Mouse (Mus musculus) kidney, adult 8-10 months (tissue): ENCODE results near the gene Pnpla6.

Source experiments
- DNase-seq, 2 experiments: peaks; one replicate each; pipeline ENCODE4 v3.0.0; 2022

The Pnpla6 gene

DNA sequence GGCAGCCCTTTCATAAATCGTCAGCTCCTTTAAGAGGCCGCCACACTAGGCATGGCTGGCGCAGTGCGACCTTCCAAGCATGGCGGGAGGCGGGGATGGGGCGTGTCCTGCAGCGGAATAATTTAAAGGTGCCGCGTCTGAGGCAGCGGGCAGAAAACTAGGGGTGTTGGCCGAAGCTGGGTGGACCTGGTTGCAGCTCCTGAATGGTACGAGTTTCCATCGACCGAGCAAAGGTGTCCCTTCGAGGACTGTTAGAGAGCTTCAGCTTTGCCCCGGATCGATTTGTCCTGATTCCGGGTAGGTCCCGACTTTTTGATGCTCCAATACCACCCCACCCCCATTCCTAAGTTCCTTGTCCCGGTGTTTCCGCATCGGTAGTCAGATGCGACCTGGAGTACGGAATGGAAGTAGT lies at the start of gene Pnpla6:
TSS of gene Pnpla6 (plus strand) at position 125 of the 412 bp plus-strand sequence.
- peak; percentile 89 to 94 for DNase-seq

DNA sequence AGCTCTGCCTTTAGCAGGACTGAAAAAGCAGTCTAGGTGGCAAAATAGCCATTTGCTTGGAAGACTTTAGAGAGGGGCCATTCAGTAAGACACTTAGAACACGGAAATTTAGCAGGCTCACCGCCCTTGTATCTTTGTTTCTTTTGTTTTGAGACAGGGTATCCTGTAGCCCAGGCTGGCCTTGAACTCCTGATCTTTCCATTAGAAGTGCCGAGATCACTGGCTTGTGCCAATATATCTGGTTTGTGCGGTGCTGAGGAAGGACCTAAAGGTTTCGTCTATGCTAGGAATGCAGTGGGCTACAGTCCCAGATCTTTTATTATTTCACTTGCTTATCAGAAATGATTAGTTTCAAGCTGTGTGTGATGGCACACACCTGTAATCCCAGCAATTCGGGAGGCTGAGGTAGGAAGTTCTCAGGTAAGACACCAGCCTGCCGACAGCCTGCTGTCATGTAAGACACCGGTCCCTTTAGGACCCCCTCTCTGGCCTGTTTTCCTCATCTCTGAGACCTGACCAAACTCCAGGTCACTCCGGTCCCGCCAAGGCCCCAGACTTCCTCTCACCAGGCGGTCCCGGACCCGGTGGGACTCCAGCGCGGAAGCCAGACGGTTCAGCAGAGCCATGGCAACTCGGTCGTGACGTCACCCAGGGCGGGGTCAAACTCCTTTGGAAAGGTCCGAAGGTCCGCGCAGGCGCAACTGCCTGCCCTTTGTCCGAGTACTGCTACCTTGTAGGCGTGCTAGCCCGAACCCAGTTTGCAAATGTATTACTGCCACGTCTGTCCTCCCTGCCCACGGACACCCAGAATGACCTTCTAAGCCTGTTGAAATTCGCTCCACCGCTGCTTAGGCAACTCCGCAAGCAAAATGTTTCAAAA lies 47.9 kb upstream of the Pnpla6 start, which contains the start of gene Pex11g:
TSS of gene Pex11g (minus strand) at position 675 of the 880 bp plus-strand sequence.
- DNase-seq: peak; percentile 99 to 100

DNA sequence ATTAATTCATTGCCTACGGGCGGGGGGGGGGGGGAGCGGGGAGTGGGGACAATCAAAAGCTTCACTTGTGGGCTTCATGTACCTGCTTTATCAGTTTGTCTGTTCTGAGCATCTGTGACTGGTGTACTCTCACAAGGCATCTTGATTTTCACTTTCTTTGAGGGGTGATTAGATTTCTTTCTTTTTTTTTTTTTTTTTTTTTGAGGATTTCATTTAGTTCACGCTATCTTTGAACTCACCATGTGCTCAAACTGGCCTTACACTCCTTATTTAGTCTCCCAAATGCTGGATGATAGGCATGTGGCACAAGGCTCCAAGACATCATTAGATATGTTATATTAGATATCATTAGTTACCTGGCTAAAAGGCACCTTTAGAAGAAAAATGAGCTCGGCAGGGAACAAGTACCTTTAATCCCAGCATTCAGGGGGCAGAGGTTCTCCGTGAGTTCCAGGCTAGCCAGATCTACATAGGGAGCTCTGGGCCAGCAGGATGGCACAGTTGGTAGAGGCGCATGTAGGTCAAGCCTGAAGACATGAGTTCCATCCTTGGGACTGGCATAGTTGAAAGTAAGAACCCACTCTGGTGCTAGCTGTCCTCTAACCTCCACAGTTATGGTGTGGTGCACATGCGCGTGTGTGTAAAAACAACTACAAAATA lies 47.2 kb upstream of the Pnpla6 start:
- no peak for DNase-seq

DNA sequence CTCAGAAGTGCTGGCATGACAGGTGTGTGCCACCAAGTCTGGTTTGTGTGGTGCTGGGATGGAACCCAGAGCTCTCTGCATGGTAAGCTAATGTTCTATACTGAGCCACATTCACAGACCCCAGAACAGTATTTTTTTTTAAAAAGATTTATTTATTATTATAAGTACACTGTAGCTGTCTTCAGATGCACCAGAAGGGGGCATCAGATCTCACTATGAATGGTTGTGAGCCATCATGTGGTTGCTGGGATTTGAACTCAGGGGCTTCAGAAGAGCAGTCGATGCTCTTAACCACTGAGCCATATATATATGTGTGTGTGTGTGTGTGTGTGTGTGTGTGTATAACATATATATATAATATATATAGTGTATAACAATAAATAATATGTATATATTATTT lies 46.3 kb upstream of the Pnpla6 start:
- DNase-seq: no peak

DNA sequence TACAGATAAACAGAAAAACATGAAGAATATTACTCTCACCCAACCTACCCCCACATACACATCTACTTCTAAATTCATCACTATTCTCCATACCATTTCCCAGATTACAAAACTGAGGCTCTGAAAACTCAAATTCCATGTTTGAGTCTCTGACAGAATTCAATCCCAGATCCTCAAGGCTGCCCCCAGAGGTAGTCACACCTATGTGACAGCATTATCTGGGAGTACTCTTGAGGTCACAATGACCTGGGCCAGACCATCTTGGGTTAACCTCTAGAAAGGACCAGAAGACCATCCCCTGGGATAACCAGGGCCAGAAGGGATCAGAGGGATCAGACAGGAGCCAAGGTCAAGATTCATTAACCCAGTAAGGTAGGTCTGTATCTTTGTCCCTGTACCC lies 44.6 kb upstream of the Pnpla6 start, which contains the start of gene Tex45:
TSS of gene Tex45 (plus strand) at position 301 of the 400 bp plus-strand sequence.
- DNase-seq: no peak

DNA sequence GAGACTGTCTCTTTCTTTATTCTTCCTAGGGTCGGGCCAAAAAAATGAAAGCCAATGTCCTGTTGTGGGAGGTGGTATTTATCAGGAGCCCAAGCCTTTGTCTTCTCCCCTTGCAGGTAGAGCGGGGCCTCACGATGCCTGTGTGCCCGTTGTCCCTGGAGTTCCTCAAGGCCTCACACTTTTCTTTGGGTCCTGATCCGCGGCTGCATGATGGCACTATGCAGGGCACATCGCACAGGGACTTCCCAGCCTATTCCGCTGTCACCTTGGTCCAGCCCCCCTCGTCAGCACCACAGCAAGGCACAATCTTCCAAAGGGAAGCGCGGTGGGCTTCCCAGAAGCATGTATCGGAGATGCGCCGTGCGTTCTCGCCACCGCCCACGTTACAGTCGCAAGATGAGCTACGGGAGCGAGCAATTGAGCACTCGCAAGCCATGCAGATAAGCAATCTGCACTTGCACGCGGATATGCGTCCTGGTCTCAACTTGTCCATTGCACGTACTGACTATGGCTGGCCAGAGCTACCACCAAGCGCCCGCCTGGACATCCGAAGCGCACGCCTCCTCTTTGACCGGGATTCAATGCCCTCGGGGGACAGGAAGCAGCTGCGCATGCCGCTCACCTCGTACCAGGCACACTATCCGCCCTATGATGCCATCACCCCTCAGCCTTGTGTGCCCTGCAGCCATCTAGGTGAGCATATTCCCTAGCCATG lies 39.3 kb upstream of the Pnpla6 start:
- no peak for DNase-seq

DNA sequence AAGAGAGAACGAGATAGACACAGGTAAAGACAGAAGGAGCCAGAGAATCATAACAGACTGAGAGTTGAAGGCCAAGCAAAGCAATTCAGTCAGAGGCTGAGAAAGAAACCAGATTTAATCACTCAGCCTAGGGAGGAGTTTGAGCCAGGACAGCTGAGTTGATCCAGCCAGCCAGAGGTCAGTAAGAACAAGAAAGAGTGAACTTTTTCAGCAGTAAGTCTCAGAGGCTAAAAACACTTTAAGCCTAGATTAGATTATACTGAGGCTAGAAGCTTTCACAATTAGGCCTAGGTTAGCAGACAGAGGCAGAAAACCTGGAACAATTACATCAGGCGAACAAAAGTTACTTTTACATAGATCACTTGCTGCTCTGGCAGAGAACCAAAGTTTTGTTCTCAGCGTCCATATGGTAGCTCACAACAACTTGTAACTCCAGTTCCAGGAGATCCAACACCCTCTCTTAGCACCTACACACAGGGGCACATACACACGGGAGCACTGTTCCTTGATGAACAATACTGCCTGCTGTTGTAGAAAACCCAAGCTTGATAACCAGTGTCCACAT lies 34.9 kb upstream of the Pnpla6 start:
- no peak for DNase-seq

DNA sequence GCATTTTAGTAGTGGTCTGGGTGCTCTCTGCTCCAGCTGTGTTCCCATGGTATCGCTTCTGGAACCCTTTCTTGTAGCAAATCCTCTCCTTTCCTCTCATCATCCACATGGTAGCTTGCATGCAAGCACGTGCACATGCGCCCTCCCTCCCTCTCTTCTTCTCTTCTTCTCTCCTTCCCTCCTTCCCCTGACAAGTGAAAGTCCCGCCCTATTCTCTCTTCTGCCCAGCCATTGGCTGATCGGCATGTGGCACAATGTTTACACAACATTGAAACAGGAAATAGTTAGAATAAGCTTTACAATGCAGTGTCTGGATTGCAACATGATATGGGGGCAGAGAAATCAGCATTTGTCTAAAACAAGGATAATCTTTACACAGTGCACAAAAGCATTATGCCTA lies 33.6 kb upstream of the Pnpla6 start:
- DNase-seq: no peak

DNA sequence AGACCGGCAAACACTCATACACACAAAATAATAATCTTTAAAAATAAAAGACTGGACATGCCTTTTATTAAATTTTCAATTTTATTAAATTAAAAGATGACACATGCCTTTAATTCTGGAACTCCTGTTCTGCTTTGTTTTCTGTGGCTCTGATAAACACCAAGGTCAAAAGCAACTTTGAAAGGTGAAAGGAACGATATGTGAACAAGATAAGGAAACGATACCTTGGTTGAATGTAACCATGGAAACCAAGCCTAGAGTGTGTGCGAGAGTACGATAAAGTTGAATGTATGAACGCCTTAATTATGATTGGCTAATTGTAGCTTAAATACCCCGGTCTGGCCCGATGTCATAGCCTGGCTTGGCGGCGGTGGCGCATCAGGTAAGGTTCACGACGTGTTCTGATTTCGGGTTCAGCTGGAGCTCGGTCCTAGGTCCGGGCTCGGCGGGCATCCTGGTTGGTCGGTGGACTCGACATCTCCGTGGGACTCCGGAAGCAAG lies 32.9 kb upstream of the Pnpla6 start:
- no peak for DNase-seq

DNA sequence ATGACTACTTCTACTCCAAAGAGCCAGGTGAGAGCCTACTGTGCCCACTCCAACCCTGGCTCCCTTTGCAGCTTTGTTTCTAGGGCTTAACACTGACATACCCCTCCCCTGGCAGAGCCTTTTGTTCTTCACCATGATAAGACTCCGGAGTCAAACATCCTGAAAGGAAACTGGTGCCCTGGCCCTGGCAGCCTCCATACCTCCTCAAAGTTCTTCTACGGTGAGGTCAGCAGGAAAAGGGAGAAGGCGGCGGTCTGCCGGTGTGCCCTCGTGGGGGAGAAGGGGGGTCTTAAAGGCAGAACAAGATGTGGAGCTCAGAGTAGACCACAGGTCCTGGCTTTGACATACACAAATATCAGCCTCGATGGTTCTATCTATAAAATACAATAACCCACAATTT lies 31.6 kb upstream of the Pnpla6 start:
- DNase-seq: no peak

DNA sequence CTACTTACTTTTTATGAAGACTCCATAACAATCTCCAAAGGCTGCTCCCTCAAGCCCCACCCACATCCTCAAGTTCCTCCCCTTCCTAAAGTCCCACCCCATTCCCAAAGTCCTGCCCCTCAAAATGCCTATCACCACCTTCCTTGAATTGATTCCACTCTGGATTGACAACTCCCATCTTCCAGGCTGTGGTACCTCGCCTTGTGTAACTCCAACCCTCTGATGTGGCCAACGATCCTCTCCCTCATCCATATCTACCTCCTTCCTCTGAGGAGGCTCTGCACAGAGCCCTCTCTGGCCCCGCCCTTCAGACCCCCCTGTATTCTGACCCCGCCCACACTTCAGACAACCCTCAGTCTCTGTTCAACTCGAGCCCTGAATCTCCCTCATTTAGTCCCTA lies 30.0 kb upstream of the Pnpla6 start:
- no peak for DNase-seq

DNA sequence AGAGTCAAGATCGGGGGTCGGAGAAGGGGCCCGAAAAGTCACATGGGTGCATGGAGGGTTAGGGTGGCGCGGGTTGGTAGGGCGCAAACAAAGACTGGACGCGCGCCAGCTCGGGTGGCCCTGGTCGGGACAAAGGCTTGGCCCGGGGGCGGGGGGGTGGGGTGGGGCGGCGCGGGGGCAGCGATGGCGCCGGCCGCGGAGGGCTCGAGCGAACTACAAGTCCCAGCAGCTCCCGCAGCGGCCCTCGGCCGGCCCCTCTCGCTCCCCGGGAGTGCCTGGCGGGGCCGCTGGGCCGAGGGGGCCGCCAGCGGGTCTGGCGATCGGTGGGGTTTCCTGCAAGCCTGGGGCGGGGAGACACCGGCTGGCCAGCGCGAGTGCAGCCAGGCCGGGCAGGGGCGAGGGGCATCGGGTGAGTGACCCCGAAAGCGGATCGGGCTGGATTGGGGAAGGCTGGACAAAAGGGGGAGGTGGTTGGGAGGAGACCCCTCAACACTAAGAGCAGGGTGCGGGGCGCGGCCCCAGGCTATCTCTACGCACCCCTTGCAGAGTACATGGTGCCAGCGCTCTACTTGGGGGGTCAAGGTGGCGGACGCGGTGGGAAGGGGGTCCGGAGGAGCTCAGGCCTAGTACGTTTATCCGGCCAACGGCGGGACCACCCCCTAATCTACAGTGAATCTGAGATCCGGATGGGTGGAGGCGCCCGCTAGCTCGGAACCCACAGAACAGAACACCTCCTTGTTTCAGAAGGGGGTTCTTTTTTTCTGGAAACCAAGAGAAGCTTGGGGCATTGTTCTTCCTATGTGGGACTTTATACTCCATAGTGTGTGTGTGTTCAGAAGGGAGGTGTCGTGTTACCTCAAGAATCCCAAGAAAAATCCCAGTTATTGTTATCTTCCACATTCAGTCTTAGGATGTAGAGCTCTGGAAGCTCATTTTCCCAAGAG lies 22.0 kb upstream of the Pnpla6 start, which contains the start of gene Zfp358:
TSS of gene Zfp358 (plus strand) at position 238 of the 944 bp plus-strand sequence.
- peak; percentile 56 for DNase-seq

DNA sequence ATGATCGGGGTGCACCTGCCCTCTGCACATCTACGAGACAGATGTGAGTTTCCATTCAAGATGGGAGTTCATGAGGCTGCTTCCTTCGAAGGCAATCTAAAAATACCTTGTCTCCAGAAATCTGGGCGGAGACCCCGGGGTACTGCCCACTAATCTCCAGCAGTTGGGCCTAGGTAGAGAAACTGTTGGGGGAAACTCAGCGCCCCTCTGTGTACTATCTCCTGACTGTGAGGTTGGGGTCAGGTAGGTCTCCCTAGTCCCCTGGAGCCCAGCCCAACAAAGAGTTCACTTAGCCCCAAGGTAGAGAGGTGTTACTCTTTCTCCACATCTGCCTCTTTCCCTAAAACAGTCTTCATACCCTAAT lies 21.4 kb upstream of the Pnpla6 start:
- no peak for DNase-seq

DNA sequence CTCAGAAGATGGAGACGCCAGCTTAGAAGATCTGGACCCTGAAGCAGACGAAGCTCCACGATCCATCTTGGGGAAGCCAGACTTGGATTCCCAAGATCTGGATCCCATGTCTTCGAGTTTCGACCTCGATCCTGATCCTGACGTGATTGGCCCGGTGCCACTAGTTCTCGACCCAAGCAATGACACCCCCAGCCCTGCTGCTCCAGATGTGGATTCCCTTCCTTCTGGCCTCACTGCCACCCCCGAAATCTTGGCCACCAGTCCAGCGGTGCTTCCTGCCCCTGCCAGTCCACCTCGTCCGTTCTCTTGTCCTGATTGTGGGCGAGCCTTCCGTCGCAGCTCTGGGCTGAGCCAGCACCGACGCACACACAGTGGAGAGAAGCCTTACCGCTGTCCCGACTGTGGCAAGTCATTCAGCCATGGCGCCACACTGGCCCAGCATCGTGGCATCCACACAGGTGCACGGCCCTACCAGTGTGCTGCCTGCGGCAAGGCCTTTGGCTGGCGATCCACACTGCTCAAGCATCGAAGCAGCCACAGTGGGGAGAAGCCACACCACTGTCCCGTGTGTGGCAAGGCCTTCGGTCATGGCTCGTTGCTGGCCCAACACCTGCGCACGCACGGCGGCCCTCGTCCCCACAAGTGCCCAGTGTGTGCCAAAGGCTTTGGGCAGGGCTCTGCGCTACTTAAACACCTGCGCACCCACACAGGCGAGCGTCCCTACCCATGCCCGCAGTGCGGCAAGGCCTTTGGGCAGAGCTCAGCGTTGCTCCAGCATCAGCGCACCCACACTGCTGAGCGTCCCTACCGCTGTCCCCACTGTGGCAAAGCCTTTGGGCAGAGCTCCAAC lies 19.4 kb upstream of the Pnpla6 start:
- DNase-seq: no peak

DNA sequence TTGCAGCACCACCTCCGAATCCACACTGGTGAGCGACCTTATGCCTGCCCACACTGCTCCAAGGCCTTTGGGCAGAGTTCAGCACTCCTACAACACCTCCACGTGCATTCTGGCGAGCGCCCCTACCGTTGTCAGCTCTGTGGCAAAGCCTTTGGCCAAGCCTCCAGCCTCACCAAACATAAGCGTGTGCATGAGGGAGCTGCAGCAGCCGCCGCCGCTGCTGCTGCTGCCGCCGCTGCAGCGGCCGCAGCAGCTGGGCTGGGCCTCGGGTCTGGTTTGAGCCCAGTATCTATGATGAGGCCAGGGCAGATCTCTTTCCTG lies 18.8 kb upstream of the Pnpla6 start:
- DNase-seq: no peak

DNA sequence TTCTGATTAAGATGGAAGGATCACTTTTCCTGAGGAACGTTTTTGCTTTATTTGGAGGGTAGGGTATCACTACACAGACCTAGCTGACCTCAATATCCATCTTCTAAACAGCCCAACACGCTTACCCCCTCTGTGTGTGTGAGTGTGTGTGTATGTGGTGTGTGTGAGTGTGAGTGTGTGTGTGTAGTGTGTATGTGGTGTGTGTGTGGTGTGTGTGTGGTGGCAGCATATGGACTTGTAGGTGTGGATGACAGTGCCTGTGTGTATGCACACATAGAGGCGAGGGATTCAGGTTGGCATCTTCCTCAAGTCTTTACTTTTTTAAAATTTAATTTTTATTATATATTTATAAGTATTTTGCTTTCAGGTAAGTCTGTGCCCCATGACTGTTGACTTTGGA lies 16.6 kb upstream of the Pnpla6 start:
- no peak for DNase-seq

DNA sequence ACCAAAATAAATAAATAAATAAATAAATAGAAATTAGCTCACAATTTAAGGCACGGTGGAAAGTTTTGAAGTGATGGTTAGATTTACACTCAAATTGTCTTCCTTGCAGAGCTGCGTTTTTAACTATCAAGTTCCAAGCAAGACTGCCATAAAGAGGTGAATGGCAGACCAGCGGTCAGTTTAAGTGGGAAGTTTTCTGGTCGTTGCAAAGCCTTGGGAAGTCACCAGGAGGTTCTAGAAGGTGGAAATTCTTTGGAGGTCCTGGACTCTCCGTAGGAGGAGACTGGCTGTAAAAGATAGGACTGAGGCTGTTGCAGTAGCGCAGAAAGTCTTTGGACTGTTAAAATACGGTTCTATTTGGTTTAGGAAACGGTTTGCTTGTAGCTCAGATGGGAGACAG lies 15.4 kb upstream of the Pnpla6 start:
- DNase-seq: no peak

DNA sequence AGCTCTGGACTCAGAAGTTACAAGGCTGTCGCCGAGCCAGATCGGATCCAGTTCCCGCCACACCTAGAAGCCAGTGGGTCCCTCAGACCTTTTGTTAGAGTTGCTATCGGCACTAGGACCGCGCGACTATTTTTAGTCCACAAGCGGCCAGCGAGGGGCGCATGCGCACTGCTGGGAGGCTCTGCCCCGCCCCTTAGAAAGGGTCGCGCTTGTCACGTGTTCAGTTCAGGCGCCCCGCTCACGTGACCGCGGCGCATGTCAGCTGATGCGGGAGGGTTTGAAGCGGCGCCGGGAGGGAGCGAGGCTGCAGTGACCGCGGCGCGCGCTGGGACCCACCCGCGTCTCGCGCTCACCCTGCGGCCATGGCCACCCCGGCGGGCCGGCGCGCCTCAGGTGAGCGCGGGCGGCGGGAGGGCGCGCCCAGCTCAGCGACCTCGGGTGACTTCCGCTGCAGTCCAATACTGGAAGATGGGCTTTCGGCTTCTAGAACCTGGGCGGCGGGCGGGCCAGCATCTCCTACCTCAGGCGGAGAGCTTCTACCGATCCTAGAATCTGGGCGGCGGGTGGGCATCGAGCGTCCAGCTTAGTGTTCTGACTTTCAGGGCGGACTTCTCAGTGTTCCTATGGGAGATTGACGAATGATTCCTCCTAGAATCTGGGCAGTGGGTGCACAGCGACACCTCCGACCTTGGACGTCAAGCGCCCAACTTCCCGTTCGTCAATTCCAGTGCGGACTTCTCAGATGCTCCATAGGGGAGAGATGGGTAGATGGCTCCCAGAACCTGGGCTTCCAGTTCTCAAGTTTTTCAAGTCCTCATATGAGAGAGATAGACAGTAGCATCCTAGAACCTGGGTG lies 14.7 kb upstream of the Pnpla6 start, which contains the start of gene Mcoln1:
TSS of gene Mcoln1 (plus strand) at position 223 of the 856 bp plus-strand sequence.
- peak; percentile 97 to 99 for DNase-seq

DNA sequence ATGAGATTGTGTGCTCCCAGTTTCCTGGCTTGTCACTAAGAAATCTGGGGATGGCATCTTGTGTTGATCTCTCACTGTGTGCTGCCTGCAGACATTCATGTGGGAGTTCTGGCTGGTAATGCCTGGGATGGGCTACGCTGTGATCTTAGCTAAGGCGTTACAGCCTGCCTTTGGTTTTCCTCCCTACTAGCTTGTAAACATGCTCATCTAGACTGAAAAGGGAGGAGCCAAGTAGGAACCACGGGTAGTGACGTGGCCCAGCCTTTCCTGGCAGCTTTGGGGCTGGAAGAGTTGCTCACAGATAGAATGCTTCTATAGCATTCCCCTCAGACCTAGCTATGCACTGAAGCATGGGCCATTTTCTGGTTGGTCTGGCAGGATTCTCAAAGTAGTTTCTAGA lies 13.0 kb upstream of the Pnpla6 start:
- no peak for DNase-seq
